Mouse (Mus musculus) megakaryocyte, embryonic 14.5 days (primary cell): ENCODE results near the gene Col5a2.

Source experiments
- FLI1 ChIP-seq: IDR thresholded peaks from 2 replicates; pipeline ENCODE4 v1.6.1; 2012; ENCODE audit warnings: low read length, inconsistent platforms, mixed read lengths
- GATA1 ChIP-seq: IDR thresholded peaks from 3 replicates; pipeline ENCODE4 v1.6.1; 2012; ENCODE audit warnings: mixed read lengths, low read length, inconsistent platforms, borderline replicate concordance

DNA sequence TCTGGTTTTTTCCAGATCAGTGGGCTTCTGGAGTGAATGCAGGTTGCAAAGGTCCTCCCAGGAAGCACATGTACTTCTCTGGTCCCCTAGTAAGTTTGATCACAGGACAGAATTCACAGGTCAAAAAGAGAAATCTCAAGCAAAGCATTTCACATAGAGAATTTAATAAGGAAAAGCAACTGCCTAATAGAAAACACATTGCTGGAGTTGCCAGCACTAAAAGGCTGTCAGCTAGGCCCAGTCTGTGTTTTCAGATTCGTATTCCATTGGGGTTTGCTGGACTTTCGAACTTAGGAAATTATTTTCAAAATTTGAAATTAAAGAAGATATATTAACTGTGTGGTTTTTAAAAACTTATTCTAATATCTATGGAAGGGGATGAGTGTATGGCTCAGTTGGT lies 42.3 kb downstream of the Col5a2 start:
- no peak for TF ChIP-seq FLI1
- TF ChIP-seq GATA1 = no peak
